Mouse (Mus musculus) lung, postnatal 0 days (tissue): ENCODE measurements around the gene Dennd5b. TPM values are rescaled to one million over a fixed set of nuclear protein-coding genes. Genes with fewer than 3 reads are reported as not detected.
A peak's percentile ranks its signal among the peaks of the same experiment; 100 is the strongest.
"Not testable (repeated sequence)": the region's sequence is repeated elsewhere in the genome, so short reads cannot be mapped to it uniquely, and the experiment has no call there.

Experiments
- ATAC-seq: fragments of 200-750 bp; cut with Nextera tagmentation; 2 replicates; pipeline ENCODE4 v1.8.0; 2017; ENCODE audit warnings: moderate library complexity
- DNase-seq: peaks from one replicate; pipeline ENCODE4 v3.0.0-alpha.2; 2016; ENCODE audit warnings: low spot score
- H3K27ac ChIP-seq: fragments of 300-500 bp; sonication (generic); 2 replicates; pipeline ENCODE4 v1.5.1; 2014; ENCODE audit warnings: antibody characterized with exemption, mild to moderate bottlenecking, low read length, mixed read lengths
- H3K27me3 ChIP-seq: fragments of 300-500 bp; sonication (generic); replicated peaks from 2 replicates; pipeline ENCODE4 v1.6.1; 2014; ENCODE audit warnings: low read length, mixed read lengths; ENCODE audit not compliant: insufficient read depth
- H3K36me3 ChIP-seq: fragments of 300-500 bp; sonication (generic); 2 replicates; pipeline ENCODE4 v1.6.1; 2014; ENCODE audit warnings: low read length, mixed read lengths; ENCODE audit not compliant: insufficient read depth
- H3K4me1 ChIP-seq: fragments of 300-500 bp; sonication (generic); 2 replicates; pipeline ENCODE4 v1.6.1; 2014; ENCODE audit warnings: antibody characterized with exemption, low read depth, low read length, mixed read lengths; ENCODE audit not compliant: insufficient read depth
- H3K4me2 ChIP-seq: fragments of 300-500 bp; sonication (generic); replicated peaks from 2 replicates; pipeline ENCODE4 v1.6.1; 2014; ENCODE audit warnings: low read depth, mild to moderate bottlenecking, low read length, moderate library complexity, mixed read lengths
- H3K4me3 ChIP-seq: fragments of 300-500 bp; sonication (generic); 2 replicates; pipeline ENCODE4 v1.5.1; 2014; ENCODE audit warnings: low read depth, low read length
- H3K9ac ChIP-seq: fragments of 300-500 bp; sonication (generic); replicated peaks from 2 replicates; pipeline ENCODE4 v1.6.1; 2014; ENCODE audit warnings: low read depth, mild to moderate bottlenecking
- H3K9me3 ChIP-seq: fragments of 300-500 bp; sonication (generic); 2 replicates; pipeline ENCODE4 v1.6.1; 2016; ENCODE audit warnings: low read length, mixed read lengths
- CTCF ChIP-seq: IDR thresholded peaks from 2 replicates; pipeline ENCODE4 v1.5.1; 2016; ENCODE audit warnings: antibody characterized with exemption, mild to moderate bottlenecking
- EP300 ChIP-seq: IDR thresholded peaks from 2 replicates; pipeline ENCODE4 v1.6.1; 2016; ENCODE audit warnings: antibody characterized with exemption, mild to moderate bottlenecking, control low read depth
- WGBS: fragments of 180-500 bp; shearing (Covaris S2); extraction: QIAGEN DNeasy Blood & Tissue Kit; methylation state at CpG from one replicate; pipeline ENCODE4 v1.1.7; 2014; 5-methylcytosine and 5-hydroxymethylcytosine counted together
- polyA plus RNA-seq: library from polyadenylated mRNA; unstranded; fragments of >200 nt; fragmentation: Nextera tagmentation; extraction: Ambion mirVana; gene quantifications from 2 replicates; pipeline ENCODE4 v1.2.1, GENCODE M21; 2015

The Dennd5b gene
- polyA plus RNA-seq, 1 experiment from 2014 or later, result 3.6 TPM

DNA sequence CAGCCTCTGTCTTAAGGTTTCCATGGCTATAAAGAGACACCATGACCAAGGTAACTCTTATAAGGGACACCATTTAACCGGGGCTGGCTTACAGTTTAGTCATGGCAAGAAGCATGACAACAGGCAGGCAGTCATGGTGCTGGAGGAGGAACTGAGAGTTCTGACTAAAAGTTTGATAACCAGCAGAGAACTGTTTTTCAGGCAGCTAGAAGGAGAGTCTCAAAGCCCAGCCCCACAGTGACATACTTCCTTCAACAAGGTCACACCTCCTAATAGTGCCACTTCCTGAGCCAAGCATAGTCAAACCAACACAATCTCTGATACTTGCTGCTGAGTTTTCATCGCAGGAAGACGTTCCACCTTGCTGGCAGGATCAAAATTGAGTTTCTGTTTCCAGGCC is 37.5 kb upstream of the Dennd5b start:
- Histone ChIP-seq H3K36me3 (no peaks in the 10 kb centered on the region), H3K4me3 (no peak overlapping the region), H3K27ac (no peak overlapping the region), H3K9ac (no peak overlapping the region), H3K4me2 (no peak overlapping the region), H3K27me3 (no peaks in the 10 kb centered on the region), H3K4me1 (no peaks in the 10 kb centered on the region; the same call in 1 of the 2 replicates), H3K9me3 (no peaks in the 10 kb centered on the region)
- WGBS, result 81% methylated on average over 3 of the region's 3 CpGs
- ATAC-seq (no peak), DNase-seq (no peak)
- no peak for TF ChIP-seq CTCF
- no peak for TF ChIP-seq EP300

DNA sequence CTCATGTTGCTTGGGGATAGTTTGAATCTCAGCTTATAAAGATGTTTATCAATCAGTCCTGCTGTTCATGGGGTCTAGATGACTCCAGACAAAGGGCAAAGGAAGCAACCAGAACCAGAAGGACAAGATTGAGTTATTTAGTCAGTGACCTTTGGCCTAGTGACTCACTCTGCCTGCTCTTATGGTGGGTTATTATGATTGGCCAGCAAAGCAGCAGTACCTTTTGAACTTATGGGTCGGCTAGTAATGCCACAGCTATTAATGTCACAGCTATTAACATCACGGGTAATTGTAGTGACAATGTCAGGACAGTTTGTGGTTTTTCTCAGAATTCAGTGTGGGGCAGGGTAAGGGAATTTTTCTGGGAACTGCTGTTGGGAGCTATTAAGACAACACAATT is 36.5 kb upstream of the Dennd5b start:
- H3K4me2 ChIP-seq, result no peak overlapping the region
- 55% methylated on average over 2 of the region's 2 CpGs for WGBS
- H3K4me1 ChIP-seq, result no peaks in the 10 kb centered on the region; the same call in 1 of the 2 replicates
- no peak overlapping the region for H3K4me3 ChIP-seq
- no peaks in the 10 kb centered on the region for H3K9me3 ChIP-seq
- no peak overlapping the region for H3K9ac ChIP-seq
- H3K27me3 ChIP-seq, result no peaks in the 10 kb centered on the region
- ATAC-seq, result no peak
- DNase-seq, result no peak
- TF ChIP-seq CTCF (no peak), EP300 (no peak)
- no peaks in the 10 kb centered on the region for H3K36me3 ChIP-seq
- no peak overlapping the region for H3K27ac ChIP-seq

DNA sequence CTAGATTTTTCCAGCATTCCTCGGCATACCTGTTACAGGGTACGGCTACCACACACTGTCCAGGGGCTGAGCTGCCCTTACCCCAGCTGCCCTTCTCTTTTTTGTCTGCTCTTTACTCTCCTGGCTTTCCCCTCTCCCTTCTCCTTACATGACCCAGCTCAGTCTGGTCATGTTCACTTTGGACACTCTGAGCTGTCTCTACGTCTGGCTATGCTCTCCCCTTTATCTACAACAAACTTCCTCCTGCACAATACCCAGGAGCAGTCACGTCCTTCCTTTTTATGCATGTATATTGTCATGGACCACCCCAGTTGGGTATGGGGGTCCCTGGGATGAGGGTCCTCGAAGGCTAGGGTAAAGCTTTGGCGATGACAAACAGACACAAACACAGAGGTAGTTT is 34.2 kb upstream of the Dennd5b start:
- TF ChIP-seq CTCF, result no peak
- TF ChIP-seq EP300, result no peak
- 70% methylated on average over 6 of the region's 6 CpGs for WGBS
- H3K36me3 ChIP-seq, result no peaks in the 10 kb centered on the region
- no peak overlapping the region for H3K4me3 ChIP-seq
- no peak overlapping the region for H3K4me2 ChIP-seq
- H3K9me3 ChIP-seq, result no peaks in the 10 kb centered on the region
- H3K4me1 ChIP-seq, result no peaks in the 10 kb centered on the region
- H3K27me3 ChIP-seq, result no peaks in the 10 kb centered on the region
- H3K27ac ChIP-seq, result no peak overlapping the region
- DNase-seq, result no peak
- H3K9ac ChIP-seq, result no peak overlapping the region
- no peak for ATAC-seq

DNA sequence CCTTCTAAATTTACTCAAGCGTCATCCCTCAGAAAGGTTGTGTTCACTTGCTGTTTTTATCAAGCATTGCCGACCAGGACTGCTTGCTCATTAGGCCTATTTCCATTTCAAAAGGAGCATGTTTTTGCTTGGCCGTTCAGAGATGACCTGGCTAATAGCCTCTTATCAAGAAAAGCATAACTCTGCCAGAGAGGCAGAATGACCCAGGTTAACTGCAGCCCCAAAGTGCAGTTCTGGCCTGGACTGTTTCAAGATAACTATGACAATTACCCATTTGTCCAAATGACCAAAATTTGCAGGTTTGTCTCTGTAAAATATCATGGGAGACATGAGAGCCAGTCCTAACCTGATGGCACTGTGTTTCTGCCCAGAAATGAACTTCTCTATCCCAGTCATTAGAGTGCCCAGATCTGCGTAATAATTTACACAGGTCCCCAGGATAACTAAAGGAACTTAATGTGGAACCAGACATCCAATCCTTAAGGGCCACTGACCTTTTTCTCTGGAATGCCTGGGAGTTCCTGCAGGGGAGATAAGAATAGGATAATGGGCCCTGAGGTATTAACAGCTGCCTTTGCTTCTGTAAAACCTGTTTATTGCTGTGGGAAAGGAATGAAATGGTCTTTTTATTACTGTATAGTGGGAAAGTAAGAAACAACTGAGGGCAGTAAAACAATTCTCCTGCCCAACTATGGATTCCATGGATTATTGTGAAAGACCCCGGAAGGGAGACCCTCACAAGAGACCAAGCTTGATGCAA is 33.1 kb upstream of the Dennd5b start:
- TF ChIP-seq EP300, result no peak
- no peak for TF ChIP-seq CTCF
- Histone ChIP-seq H3K9me3 (no peaks in the 10 kb centered on the region), H3K36me3 (no peaks in the 10 kb centered on the region), H3K9ac (no peak overlapping the region), H3K4me3 (no peak overlapping the region), H3K27ac (no peak overlapping the region), H3K4me1 (no peaks in the 10 kb centered on the region), H3K4me2 (no peak overlapping the region), H3K27me3 (no peaks in the 10 kb centered on the region)
- DNase-seq (no peak), ATAC-seq (no peak)
- WGBS, result 34% methylated on average over 5 of the region's 5 CpGs

DNA sequence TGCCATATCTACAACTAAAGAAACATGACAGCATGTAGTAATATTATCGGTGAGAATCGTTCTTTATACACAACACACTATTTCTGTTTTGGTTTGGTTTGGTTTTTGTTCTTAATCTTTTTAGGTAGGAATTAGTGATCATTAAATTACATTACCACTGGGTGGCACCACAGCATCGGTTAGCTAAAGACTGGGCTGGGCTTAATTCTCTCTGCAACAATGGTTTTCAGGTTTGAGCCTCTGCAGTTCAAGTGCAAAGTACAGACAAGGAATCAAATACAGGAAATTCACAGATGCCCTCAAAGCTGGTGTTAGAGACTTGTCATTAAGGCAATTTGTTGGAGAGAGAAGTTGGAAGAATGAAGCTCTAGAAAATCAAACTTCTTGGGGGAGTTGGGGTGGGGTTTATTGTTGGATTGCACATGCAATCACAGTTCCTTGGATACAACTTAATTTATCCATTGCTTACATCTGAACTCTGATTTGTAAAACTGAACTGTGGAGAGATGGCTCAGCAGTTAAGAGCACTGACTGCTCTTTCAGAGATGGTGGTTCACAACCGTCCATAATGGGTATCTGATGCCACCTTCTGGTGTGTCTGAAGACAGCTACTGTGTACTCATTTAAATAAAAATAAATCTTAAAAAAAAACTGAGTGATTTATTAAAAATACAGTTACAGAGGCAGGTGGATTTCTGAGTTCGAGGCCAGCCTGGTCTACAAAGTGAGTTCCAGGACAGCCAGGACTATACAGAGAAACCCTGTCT is 31.0 kb upstream of the Dennd5b start:
- Histone ChIP-seq H3K27me3 (no peaks in the 10 kb centered on the region), H3K4me3 (no peak overlapping the region), H3K27ac (no peak overlapping the region), H3K36me3 (no peaks in the 10 kb centered on the region), H3K4me1 (no peaks in the 10 kb centered on the region), H3K9me3 (no peaks in the 10 kb centered on the region), H3K4me2 (no peak overlapping the region), H3K9ac (no peak overlapping the region)
- TF ChIP-seq CTCF, result peak; percentile 82
- TF ChIP-seq EP300, result no peak
- DNase-seq (peak; percentile 92), ATAC-seq (peak; percentile 62)
- 27% methylated on average over 5 of the region's 5 CpGs for WGBS

DNA sequence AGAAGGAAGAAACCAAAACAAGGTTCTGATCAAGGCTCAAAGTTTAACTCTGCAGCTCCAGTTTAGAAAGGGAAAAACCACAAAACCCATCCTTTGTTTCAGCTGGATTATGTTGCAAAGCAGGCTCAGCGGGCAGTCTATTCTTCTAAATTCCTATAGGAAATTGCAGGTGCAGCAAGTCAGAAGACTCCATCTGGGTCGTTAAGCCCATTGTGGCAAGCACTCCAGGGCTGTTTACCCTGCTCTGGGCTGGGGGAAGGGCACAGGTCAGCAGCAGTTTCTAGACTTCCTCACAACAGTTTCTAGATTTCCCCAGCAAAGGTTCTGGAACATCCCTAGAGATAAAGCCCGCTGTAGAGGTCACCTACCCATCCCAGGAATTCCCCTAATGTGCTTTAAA is 29.6 kb upstream of the Dennd5b start:
- Histone ChIP-seq H3K4me1 (no peaks in the 10 kb centered on the region), H3K4me2 (no peak overlapping the region), H3K4me3 (no peak overlapping the region), H3K27me3 (no peaks in the 10 kb centered on the region), H3K36me3 (no peaks in the 10 kb centered on the region), H3K27ac (no peak overlapping the region), H3K9ac (no peak overlapping the region), H3K9me3 (no peaks in the 10 kb centered on the region)
- TF ChIP-seq EP300 (no peak), CTCF (no peak)
- no peak for DNase-seq
- 34% methylated on average over 3 of the region's 3 CpGs for WGBS
- no peak for ATAC-seq

DNA sequence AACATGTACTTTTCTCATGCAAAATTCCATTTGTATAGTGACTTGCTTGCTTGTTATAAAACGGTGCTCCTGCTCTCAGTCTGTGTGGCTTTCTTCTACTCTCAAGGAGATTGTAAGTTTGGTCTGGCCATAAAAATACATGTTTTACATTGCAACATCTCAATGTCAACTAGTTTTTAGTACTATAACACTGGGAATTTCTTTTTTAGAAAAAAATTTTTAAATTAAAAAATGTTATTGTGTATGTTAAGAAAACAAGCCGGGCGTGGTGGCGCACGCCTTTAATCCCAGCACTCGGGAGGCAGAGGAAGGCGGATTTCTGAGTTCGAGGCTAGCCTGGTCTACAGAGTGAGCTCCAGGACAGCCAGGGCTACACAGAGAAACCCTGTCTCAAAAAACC is 28.4 kb upstream of the Dennd5b start, which contains the start of gene Gm10203:
Gene Gm10203 (plus strand): TSS at position 301 of the 400 bp plus-strand sequence.
- not testable (repeated sequence) for ATAC-seq, H3K9ac ChIP-seq, H3K4me1 ChIP-seq, H3K27me3 ChIP-seq, H3K4me3 ChIP-seq, H3K4me2 ChIP-seq, H3K9me3 ChIP-seq, H3K36me3 ChIP-seq, DNase-seq, H3K27ac ChIP-seq
- WGBS, result 88% methylated on average over 8 of the region's 8 CpGs
